Mouse (Mus musculus) limb, embryonic 10.5 days (tissue): ENCODE data around the gene 4930522H14Rik. TPM values are rescaled to one million over a fixed set of nuclear protein-coding genes. Genes with fewer than 3 reads are reported as not detected.

ENCODE experiments used
- DNase-seq: peaks from one replicate; pipeline ENCODE4 v3.0.0-alpha.2; 2017; ENCODE audit warnings: low spot score
- H3K27ac ChIP-seq: fragments of 300-500 bp; sonication (generic); 2 replicates; pipeline ENCODE4 v1.5.1; 2016; ENCODE audit warnings: mild to moderate bottlenecking
- H3K27me3 ChIP-seq: fragments of 300-500 bp; sonication (generic); 2 replicates; pipeline ENCODE4 v1.6.1; 2016; ENCODE audit warnings: low read depth, mild to moderate bottlenecking; ENCODE audit not compliant: poor library complexity, severe bottlenecking
- H3K36me3 ChIP-seq: fragments of 300-500 bp; sonication (generic); 2 replicates; pipeline ENCODE4 v1.6.1; 2016; ENCODE audit warnings: mild to moderate bottlenecking, moderate library complexity
- H3K4me1 ChIP-seq: fragments of 300-500 bp; sonication (generic); 2 replicates; pipeline ENCODE4 v1.6.1; 2016
- H3K4me3 ChIP-seq: fragments of 300-500 bp; sonication (generic); 2 replicates; pipeline ENCODE4 v1.5.1; 2016; ENCODE audit warnings: mild to moderate bottlenecking, moderate library complexity
- H3K9me3 ChIP-seq: fragments of 300-500 bp; sonication (generic); replicated peaks from 2 replicates; pipeline ENCODE4 v1.6.1; 2016; ENCODE audit warnings: mild to moderate bottlenecking
- WGBS: fragments of 180-500 bp; shearing (Covaris S2); methylation state at CpG from one replicate; pipeline ENCODE4 v1.1.7; 2016; 5-methylcytosine and 5-hydroxymethylcytosine counted together
- polyA plus RNA-seq: library from polyadenylated mRNA; unstranded; fragments of >200 nt; fragmentation: Nextera tagmentation; extraction: Ambion mirVana; gene quantifications from 2 replicates; pipeline ENCODE4 v1.2.1, GENCODE M21; 2016

The 4930522H14Rik gene
- polyA plus RNA-seq, 1 experiment from 2014 or later, result not detected

DNA sequence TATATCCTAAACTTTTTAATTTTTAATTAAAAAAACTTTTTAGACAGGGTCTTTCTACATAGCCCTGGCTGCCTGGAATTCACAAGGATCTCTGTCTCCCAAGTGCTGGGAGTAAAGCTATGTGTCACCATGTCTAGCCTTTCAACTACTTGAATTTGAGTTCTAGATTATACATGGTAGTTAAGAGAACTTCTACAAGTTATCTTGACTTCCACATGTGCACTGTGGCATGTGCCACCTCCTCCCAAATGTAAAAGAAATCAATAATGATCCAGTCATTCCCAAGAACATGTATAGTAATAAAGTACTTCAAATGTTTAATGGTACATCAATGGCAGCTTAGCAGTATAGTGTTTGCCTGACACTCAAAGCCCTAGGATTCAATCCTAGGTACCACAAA, 63.4 kb downstream of the 4930522H14Rik start:
- no peak for DNase-seq
- Histone ChIP-seq H3K9me3 (no peaks in the 10 kb centered on the region), H3K27me3 (no peaks in the 10 kb centered on the region), H3K27ac (no peak overlapping the region), H3K4me3 (no peak overlapping the region), H3K36me3 (peaks cover 10% of the 10 kb centered on the region), H3K4me1 (no peaks in the 10 kb centered on the region)

DNA sequence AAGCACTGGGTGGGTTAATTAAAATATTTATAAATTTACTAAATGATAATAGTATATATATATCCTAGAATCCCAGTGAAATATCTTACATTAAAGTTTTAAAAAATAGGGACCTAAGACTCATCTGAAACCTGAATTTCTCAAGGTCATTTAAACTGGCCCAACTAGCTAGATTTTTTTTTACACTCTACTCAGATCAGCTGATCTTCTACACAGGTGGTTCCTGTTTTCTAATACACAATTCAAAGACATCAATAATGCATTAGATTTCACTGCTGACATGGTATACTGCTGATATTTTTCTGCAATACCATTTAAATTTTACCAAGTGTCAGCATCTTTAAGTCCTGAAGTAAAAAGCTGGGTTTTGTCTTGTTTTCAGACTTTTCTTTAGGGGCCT, 67.2 kb downstream of the 4930522H14Rik start:
- H3K36me3 ChIP-seq, result no peaks in the 10 kb centered on the region
- no peak overlapping the region for H3K27ac ChIP-seq
- H3K9me3 ChIP-seq, result no peaks in the 10 kb centered on the region
- H3K4me1 ChIP-seq, result 0 out of 2 replicates have a peak, but pooled peaks cover 4% of the 10 kb centered on the region
- no peak overlapping the region for H3K4me3 ChIP-seq
- no peak for DNase-seq
- H3K27me3 ChIP-seq, result no peaks in the 10 kb centered on the region

DNA sequence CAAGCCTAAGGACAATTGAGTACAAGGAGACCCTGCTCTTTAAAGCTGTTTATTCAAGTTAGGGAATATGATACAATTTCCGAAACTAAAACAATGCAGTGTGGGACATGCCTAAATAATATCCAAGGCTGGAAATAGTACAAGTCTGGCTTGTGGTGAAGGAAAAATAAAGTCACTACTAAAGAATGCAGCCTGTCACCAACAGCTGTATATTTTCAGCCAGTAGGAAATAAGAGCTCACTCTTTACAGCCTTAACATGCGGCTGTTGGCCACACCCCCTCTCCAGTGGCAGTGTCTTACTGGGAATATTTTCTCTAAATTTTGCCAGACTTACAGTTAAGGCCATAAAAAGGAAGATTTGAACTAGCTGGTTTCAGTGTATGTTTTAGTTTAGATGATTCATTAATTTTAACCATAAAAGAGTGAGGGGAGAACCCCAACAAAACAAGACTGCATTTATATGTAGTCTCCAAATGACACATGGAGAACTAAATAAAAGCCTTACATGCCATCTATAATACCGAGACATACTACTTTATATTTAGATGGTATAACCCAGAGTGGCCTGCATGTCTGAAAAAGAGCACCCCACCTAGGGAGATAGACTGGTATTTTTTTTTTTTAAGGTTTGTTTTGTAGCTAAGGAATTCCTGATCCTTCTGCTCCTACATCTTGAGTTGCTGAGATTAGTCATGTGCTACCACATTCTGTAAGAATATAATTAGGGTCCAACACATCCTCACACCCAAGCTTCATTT, 70.5 kb downstream of the 4930522H14Rik start:
- Histone ChIP-seq H3K4me1 (0 out of 2 replicates have a peak, but pooled peaks cover 4% of the 10 kb centered on the region), H3K27me3 (no peaks in the 10 kb centered on the region), H3K4me3 (no peak overlapping the region), H3K27ac (no peak overlapping the region), H3K36me3 (peaks cover 8% of the 10 kb centered on the region), H3K9me3 (no peaks in the 10 kb centered on the region)
- no peak for DNase-seq
- 72% methylated on average over 3 of the region's 3 CpGs for WGBS

GRCm38 (mm10) chr4:109456821-109457220, 74.3 kb downstream of the 4930522H14Rik start:
- Histone ChIP-seq H3K27me3 (no peaks in the 10 kb centered on the region), H3K4me3 (no peak overlapping the region), H3K9me3 (no peaks in the 10 kb centered on the region), H3K4me1 (0 out of 2 replicates have a peak, but pooled peaks cover 4% of the 10 kb centered on the region), H3K27ac (no peak overlapping the region), H3K36me3 (peaks cover 37% of the 10 kb centered on the region)
- DNase-seq, result no peak
- 92% methylated on average over 6 of the region's 6 CpGs for WGBS

Other genes with a start within 250 kb of the 4930522H14Rik start
- gene Ttc39a, start 124.7 kb downstream of the 4930522H14Rik start, polyA plus RNA-seq, result 6.9 and 7.0 TPM in 2 replicates
- 17.8 and 21.5 TPM in 2 replicates for gene Rnf11, start 46.6 kb downstream of the 4930522H14Rik start, polyA plus RNA-seq
- 1.1 and 1.4 TPM in 2 replicates for gene Cdkn2c, start 135.9 kb upstream of the 4930522H14Rik start, polyA plus RNA-seq
- 29.2 TPM in 2 replicates for gene Faf1, start 145.3 kb upstream of the 4930522H14Rik start, polyA plus RNA-seq